Mouse (Mus musculus): ENCODE measurements at regions not wholly inside any gene's neighbourhood (a gene's known extent, or its start where the extent isn't known, plus 50 kb on each side); places are given as distances from the start of the nearest gene placed in this dataset.

DNA sequence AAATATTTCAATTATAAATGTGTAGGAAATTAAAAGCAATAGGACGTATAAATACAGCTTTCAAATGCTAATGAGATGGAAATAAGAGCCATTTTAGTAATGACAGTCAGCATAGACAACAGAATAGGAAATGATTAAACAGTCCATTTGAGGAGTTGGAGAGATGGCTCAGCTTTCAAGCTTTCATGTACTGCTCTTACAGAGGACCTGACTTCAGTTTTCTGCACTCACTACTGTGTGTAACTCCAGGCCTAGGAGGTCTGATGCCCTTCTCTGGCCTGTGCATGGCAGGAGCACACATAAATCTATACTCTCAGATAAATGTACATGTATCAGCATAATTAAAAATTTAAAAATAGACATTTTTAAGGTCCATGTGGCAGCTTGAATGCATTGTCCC, 643.1 kb downstream of the Fgf12 start:
- DNase-seq = no peak

Data from cerebellum, postnatal 36 days (tissue).